Mouse (Mus musculus) testis, adult 2 months (tissue): ENCODE measurements around the gene Ift20. TPM values are rescaled to one million over a fixed set of nuclear protein-coding genes. Genes with fewer than 3 reads are reported as not detected.

Experiments used
- H3K27ac ChIP-seq: fragments of 200-500 bp; 2 replicates; pipeline ENCODE4 v1.5.1; 2012; ENCODE audit warnings: low read depth, low read length; ENCODE audit not compliant: control insufficient read depth, insufficient read depth
- H3K27me3 ChIP-seq: fragments of 200-500 bp; 2 replicates; pipeline ENCODE4 v1.6.1; 2012; ENCODE audit warnings: mild to moderate bottlenecking, low read length, moderate library complexity; ENCODE audit not compliant: control insufficient read depth, insufficient read depth
- H3K36me3 ChIP-seq: fragments of 200-500 bp; 2 replicates; pipeline ENCODE4 v1.6.1; 2012; ENCODE audit warnings: mild to moderate bottlenecking, low read length; ENCODE audit not compliant: control insufficient read depth, insufficient read depth
- H3K4me1 ChIP-seq: fragments of 200-500 bp; 2 replicates; pipeline ENCODE4 v1.6.1; 2012; ENCODE audit warnings: low read length; ENCODE audit not compliant: control insufficient read depth, insufficient read depth
- H3K4me3 ChIP-seq: fragments of 200-500 bp; 2 replicates; pipeline ENCODE4 v1.5.1; 2012; ENCODE audit warnings: low read depth, mild to moderate bottlenecking, low read length, moderate library complexity, mixed read lengths; ENCODE audit not compliant: control insufficient read depth
- CTCF ChIP-seq: fragments of 200-500 bp; IDR thresholded peaks from 2 replicates; pipeline ENCODE4 v1.5.1; 2012; ENCODE audit warnings: low read depth, mild to moderate bottlenecking, inconsistent platforms, low read length, moderate library complexity; ENCODE audit not compliant: control insufficient read depth, insufficient read depth, insufficient replicate concordance
- POLR2A ChIP-seq: fragments of 200-500 bp; IDR thresholded peaks from 2 replicates; pipeline ENCODE4 v1.6.1; 2012; ENCODE audit warnings: low read depth, mild to moderate bottlenecking, inconsistent platforms, low read length, moderate library complexity; ENCODE audit not compliant: control insufficient read depth
- polyA plus RNA-seq: library from polyadenylated mRNA; depleted of rRNA; stranded (reverse); fragments of >200 nt; gene quantifications from 2 replicates; pipeline ENCODE4 v1.2.3, GENCODE M21; 2012

Gene Ift20
- polyA plus RNA-seq, 1 experiment: 62.1 TPM

DNA sequence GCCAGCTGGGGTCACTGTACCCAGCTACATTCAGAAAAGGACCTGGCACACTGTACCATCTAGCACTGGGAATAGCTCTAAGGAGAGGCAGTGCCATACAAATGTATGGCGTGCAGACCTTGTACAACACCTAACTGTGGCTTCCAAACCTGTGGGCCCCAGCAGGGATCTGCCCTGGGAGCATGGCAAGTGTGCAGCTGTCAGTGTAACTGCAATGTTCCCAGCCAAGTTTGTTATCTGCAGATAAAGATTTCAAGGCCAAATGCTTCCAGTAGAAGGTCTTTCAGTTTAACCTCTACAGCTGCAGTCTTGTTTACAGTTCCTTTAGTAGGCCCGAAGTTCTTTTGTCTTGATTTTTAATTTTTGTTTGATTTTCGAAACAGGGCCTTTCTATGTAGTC is 19.5 kb downstream of the Ift20 start:
- H3K36me3 ChIP-seq: no peaks in the 10 kb centered on the region
- H3K27ac ChIP-seq: peak overlapping the region; percentile 72; the same call in 1 of the 2 replicates
- TF ChIP-seq POLR2A (no peak), CTCF (no peak)
- peaks cover 5% of the 10 kb centered on the region for H3K4me1 ChIP-seq
- no peak overlapping the region for H3K4me3 ChIP-seq
- no peaks in the 10 kb centered on the region for H3K27me3 ChIP-seq

DNA sequence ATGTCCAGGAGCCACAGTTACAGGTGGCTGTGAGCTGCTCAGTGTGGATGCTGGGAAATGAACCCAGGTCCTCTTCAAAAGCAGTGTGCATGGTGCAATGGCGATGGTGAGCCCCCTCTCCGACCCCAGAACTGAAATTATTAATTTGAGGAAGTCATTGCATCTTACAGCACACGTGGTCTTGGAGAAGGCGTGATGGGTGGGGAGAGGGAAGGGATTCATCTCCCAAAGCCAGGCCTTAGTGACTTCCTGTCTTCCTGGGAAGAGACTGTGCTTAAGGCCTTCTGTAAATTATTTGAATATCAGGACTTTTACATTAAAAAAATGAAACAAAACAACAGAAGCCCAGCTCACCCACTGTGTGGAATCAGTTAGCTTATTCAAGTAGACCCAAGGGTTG is 19.9 kb downstream of the Ift20 start:
- Histone ChIP-seq H3K36me3 (no peaks in the 10 kb centered on the region), H3K4me1 (peaks cover 5% of the 10 kb centered on the region), H3K27ac (peak overlapping the region; percentile 72), H3K4me3 (no peak overlapping the region), H3K27me3 (no peaks in the 10 kb centered on the region)
- TF ChIP-seq POLR2A (no peak), CTCF (no peak)

DNA sequence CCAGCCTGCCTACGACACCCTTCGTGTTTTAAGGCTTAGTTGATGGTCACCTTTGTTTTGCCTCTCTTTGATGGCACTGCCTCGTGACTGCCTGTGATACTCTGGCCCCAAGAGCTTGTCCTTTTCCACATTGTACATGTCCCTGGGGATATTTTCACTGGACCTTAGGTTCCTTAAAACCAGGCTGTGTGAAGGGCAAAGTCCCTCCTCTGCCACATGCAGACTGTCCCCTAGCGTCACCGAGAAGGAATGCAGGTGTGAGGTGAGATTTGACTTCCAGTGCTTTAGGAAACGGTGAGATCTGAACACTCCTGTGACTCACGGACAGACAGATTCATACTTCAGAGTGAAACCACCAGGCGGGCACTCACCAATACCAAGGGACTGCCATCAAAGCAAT is 21.1 kb downstream of the Ift20 start:
- Histone ChIP-seq H3K27me3 (no peaks in the 10 kb centered on the region), H3K4me1 (peaks cover 3% of the 10 kb centered on the region; the same call in 1 of the 2 replicates), H3K27ac (no peak overlapping the region), H3K4me3 (no peak overlapping the region), H3K36me3 (no peaks in the 10 kb centered on the region)
- no peak for TF ChIP-seq CTCF
- no peak for TF ChIP-seq POLR2A

DNA sequence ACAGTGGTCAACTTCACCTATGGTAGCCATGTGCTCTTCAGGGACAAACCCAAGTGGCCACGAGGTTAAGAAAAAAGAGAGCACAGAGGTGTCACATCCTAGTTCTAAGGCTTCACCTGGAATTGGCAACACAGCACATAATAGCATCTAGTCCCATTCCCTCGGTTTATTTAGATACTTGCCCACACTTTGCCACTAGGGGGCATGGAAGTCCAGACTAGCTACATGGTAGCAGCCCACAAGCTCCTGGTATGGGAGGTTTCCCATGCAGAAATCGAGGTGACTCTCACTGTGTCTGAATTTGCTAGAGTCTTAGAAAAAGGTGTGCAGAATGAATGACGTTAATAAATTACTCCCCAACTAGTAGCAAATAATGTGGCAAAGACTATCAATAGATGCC is 24.3 kb downstream of the Ift20 start:
- peak; percentile 39; the same call in 1 of the 2 replicates for TF ChIP-seq CTCF
- no peak for TF ChIP-seq POLR2A
- no peaks in the 10 kb centered on the region for H3K36me3 ChIP-seq
- H3K4me3 ChIP-seq: no peak overlapping the region
- no peaks in the 10 kb centered on the region for H3K27me3 ChIP-seq
- H3K4me1 ChIP-seq: no peaks in the 10 kb centered on the region
- H3K27ac ChIP-seq: no peak overlapping the region

DNA sequence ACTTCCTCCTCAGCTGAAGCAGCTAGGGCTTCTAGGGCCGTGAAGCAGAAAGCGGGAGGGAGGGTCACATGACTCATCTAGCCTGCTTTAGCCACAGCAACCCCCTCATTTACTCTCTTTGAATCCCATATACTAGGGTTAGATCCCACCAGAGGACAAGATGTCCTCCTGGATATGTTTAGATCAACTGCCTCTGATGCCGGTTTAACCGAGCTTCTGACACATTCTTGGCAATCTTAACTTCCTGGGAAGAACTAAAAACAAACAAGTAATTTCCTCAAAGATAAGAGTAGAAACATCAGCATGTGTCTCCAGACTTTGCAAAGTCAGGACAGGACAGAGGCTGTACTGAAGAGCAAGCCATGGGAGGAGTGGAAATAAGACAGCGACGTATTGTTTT is 30.6 kb downstream of the Ift20 start:
- H3K4me3 ChIP-seq: no peak overlapping the region
- TF ChIP-seq POLR2A (no peak), CTCF (no peak)
- H3K27ac ChIP-seq: peak overlapping the region; percentile 55; the same call in 1 of the 2 replicates
- H3K27me3 ChIP-seq: no peaks in the 10 kb centered on the region
- H3K4me1 ChIP-seq: no peaks in the 10 kb centered on the region
- H3K36me3 ChIP-seq: no peaks in the 10 kb centered on the region

DNA sequence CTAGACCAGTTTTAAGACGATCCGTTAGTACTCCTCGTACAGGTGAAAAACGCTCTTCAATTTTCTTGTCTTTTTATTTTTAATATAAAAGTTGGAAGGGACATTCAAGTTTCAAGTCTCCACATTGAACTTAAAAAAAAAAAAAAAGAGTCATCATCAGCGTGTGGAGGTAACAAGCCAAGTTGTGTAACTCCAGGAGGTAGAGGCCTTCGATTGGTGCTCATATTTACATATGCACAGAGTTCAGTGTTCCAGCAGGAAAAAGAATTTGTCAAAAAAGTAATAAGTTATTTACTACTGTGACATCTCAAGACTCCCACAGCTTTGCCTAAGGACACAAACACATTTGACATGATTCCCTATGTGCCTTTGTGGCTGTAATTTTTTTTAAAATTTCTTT is 31.5 kb downstream of the Ift20 start:
- TF ChIP-seq CTCF (no peak), POLR2A (no peak)
- Histone ChIP-seq H3K4me3 (no peak overlapping the region), H3K27me3 (no peaks in the 10 kb centered on the region), H3K4me1 (no peaks in the 10 kb centered on the region), H3K27ac (no peak overlapping the region), H3K36me3 (peaks cover 1% of the 10 kb centered on the region; the same call in 1 of the 2 replicates)

DNA sequence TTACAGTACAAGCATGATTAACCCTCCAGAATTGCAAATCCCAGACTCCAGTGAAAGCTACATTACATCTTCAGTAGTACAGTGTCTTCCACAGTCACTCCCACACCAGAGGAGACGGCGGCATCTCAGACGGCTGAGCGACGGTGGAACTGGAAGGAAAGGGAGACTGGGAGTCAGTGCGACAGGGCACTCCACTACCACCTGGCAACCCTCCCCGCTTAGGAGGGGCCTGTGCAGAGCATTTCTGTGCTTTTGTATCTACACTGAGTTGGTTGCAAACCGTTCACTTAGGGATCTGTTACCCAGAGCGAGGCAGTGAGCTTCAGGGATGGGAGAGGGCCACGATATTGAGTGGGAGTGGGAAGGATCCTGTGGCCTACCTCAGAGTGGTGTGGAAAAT is 32.7 kb downstream of the Ift20 start:
- no peak overlapping the region for H3K27ac ChIP-seq
- no peak overlapping the region for H3K4me3 ChIP-seq
- TF ChIP-seq POLR2A (no peak), CTCF (no peak)
- peaks cover 1% of the 10 kb centered on the region; the same call in 1 of the 2 replicates for H3K36me3 ChIP-seq
- no peaks in the 10 kb centered on the region for H3K27me3 ChIP-seq
- H3K4me1 ChIP-seq: no peaks in the 10 kb centered on the region

DNA sequence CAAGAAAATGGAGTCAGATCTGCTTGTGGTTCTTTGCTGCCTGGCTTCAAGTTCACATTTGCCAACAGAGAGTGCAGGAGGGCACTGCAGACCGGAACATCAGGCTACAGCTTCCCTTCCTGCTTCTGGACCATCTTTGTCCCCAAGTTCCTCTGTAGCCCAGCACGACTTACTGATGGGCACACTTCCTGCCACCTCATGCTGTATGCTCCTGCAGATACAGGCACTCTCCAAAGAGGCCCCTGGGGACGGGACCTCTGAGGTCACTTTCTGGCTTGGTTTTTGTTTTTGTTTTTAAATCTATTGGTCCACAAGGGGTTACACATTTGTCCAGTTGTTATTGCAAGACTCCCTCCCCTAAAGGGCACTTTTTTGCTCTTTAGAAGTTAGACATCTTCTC is 33.6 kb downstream of the Ift20 start:
- no peak overlapping the region for H3K4me3 ChIP-seq
- H3K4me1 ChIP-seq: no peaks in the 10 kb centered on the region
- H3K27me3 ChIP-seq: no peaks in the 10 kb centered on the region
- H3K27ac ChIP-seq: no peak overlapping the region
- no peak for TF ChIP-seq CTCF
- TF ChIP-seq POLR2A: no peak
- peaks cover 5% of the 10 kb centered on the region for H3K36me3 ChIP-seq
